Mouse (Mus musculus): ENCODE results near the gene Fam114a1.

DNA sequence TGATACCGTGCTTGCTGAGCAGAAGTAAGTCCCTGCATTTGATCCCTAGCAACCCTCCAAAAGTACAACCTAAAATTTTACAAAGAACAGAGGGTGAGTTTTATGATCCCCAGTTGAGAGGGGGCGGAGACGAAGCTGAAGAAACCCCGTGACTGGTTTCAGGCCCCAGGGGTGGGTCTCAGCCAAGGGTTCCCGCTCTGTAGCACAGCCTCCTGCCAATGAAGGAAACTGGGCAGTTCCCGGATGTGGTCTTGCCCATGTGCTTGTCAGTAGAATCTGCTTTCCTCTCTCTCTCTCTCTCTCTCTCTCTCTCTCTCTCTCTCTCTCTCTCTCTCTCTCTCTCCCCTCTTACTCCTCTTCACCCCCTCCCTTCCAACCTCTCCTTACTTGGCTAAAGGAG is 56.0 kb downstream of the Fam114a1 start:
- TF ChIP-seq CTCF (IDR thresholded peaks at IDR 0.05; ENCODE audit: insufficient read depth, low read length) = no peak
- TF ChIP-seq POLR2A (IDR thresholded peaks at IDR 0.05; ENCODE audit: borderline replicate concordance, extremely low read depth, low read depth, low read length) = no peak
